18 mouse cellular contexts compared by ENCODE assay signal in genomic region chr11:116398348-116398677, GRCm38 (mm10).
"Had no signal": no experiment of that assay in that cellular context is flagged by ENCODE, and none has a peak within 500 bp of the region (broad histone marks: within the 10 kb centered on the region; RNA-seq: fewer than 3 reads in every experiment).

No protein-coding gene starts in this region.

- H3K27me3 ChIP-seq: limb, embryonic 15.5 days; liver, embryonic 12.5 days; lung, embryonic 15.5 days; neural tube, embryonic 15.5 days; stomach, embryonic 15.5 days had no signal

- H3K9me3 ChIP-seq: limb, embryonic 15.5 days; liver, embryonic 12.5 days; lung, embryonic 15.5 days; midbrain, embryonic 10.5 days; neural tube, embryonic 15.5 days; stomach, embryonic 15.5 days had no signal

- H3K9ac ChIP-seq: limb, embryonic 15.5 days; liver, embryonic 12.5 days; lung, embryonic 15.5 days; neural tube, embryonic 15.5 days; stomach, embryonic 15.5 days had no signal

- ATAC-seq: liver, embryonic 12.5 days had no signal

- DNase-seq: kidney, adult 2 months; kidney, postnatal 25 days; layer of hippocampus, adult 9-11 months; layer of hippocampus, postnatal 36 days; left cerebral cortex, postnatal 4 days; lung, postnatal 36 days; midbrain, embryonic 14.5 days; retina, postnatal 1 day; right cerebral cortex, postnatal 4 days; spleen, adult 18-20 months; thymus, postnatal 36 days had no signal

- H3K4me2 ChIP-seq: limb, embryonic 15.5 days; liver, embryonic 12.5 days; lung, embryonic 15.5 days; neural tube, embryonic 15.5 days; stomach, embryonic 15.5 days had no signal

- H3K27ac ChIP-seq: limb, embryonic 15.5 days; liver, embryonic 12.5 days; lung, embryonic 15.5 days; midbrain, embryonic 10.5 days; neural tube, embryonic 15.5 days; stomach, embryonic 15.5 days had no signal

- H3K4me1 ChIP-seq: limb, embryonic 15.5 days had no signal

- H3K4me3 ChIP-seq: limb, embryonic 15.5 days; liver, embryonic 12.5 days; lung, embryonic 15.5 days; midbrain, embryonic 10.5 days; myocyte; neural tube, embryonic 15.5 days; stomach, embryonic 15.5 days had no signal
